Mouse (Mus musculus): ENCODE measurements around the gene a. TPM values are rescaled to one million over a fixed set of nuclear protein-coding genes. Genes with fewer than 3 reads are reported as not detected.
"Not testable (repeated sequence)": the region's sequence is repeated elsewhere in the genome, so short reads cannot be mapped to it uniquely, and the experiment has no call there.

a gene
- polyA plus RNA-seq, 1 experiment from 2014 or later, result not detected

DNA sequence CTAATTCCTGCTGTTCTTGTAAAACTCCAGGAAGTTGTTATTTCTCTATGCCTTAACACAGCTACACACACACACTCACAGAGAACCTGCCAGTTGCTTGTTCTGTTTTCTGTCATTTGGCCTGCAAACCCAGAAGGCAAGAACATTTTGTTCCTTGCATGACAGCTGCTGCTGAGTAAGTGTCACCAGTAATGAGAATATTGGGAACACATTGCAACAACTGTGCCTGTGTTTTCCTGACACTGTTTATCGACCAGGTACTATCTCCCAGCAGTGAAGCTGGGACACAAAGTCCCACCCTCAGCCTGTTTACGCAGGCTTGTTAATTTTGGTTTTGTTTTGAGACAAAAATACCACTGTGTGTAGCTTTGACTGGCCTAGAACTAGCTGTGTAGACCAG, 261.5 kb downstream of the a start:
- WGBS, result 93% methylated on average over 2 of the region's 2 CpGs
- no peak overlapping the region for H3K9ac ChIP-seq (ENCODE audit: low read depth, low read length)
- no peak overlapping the region for H3K27ac ChIP-seq (ENCODE audit: low read depth, low read length)
- no peak for ATAC-seq (ENCODE audit: low FRiP score, low TSS enrichment)
- H3K36me3 ChIP-seq (ENCODE audit: control insufficient read depth, insufficient read depth, low read length), result no peaks in the 10 kb centered on the region
- peaks cover 13% of the 10 kb centered on the region; the same call in 1 of the 2 replicates for H3K4me1 ChIP-seq (ENCODE audit: control insufficient read depth, insufficient read depth, low read length)
- H3K4me3 ChIP-seq (ENCODE audit: low read length), result no peak overlapping the region
- no peak overlapping the region for H3K4me2 ChIP-seq (replicated peaks; ENCODE audit: low read depth, low read length)
- no peaks in the 10 kb centered on the region for H3K27me3 ChIP-seq (ENCODE audit: control insufficient read depth, insufficient read depth, low read length)
- H3K9me3 ChIP-seq (ENCODE audit: control insufficient read depth, low read length), result no peaks in the 10 kb centered on the region

GRCm38 (mm10) chr2:155053512-155053911, 262.3 kb downstream of the a start:
- H3K36me3 ChIP-seq (ENCODE audit: control insufficient read depth, insufficient read depth, low read length); H3K4me3 ChIP-seq (ENCODE audit: low read length); H3K9ac ChIP-seq (ENCODE audit: low read depth, low read length); H3K27me3 ChIP-seq (ENCODE audit: control insufficient read depth, insufficient read depth, low read length); H3K27ac ChIP-seq (ENCODE audit: low read depth, low read length); H3K4me2 ChIP-seq (replicated peaks; ENCODE audit: low read depth, low read length); ATAC-seq (ENCODE audit: low FRiP score, low TSS enrichment); H3K9me3 ChIP-seq (ENCODE audit: control insufficient read depth, low read length): not testable (repeated sequence)
- WGBS, result 91% methylated on average over 8 of the region's 8 CpGs
- peaks cover 13% of the 10 kb centered on the region; the same call in 1 of the 2 replicates for H3K4me1 ChIP-seq (ENCODE audit: control insufficient read depth, insufficient read depth, low read length)

- Histone ChIP-seq H3K36me3 (ENCODE audit: control insufficient read depth, insufficient read depth, low read length) (peaks cover 7% of the 10 kb centered on the region; the same call in 1 of the 2 replicates), H3K27ac (ENCODE audit: low read depth, low read length) (no peak overlapping the region), H3K27me3 (ENCODE audit: control insufficient read depth, insufficient read depth, low read length) (no peaks in the 10 kb centered on the region), H3K9ac (ENCODE audit: low read depth, low read length) (no peak overlapping the region), H3K4me3 (ENCODE audit: low read length) (no peak overlapping the region), H3K4me2 (replicated peaks; ENCODE audit: low read depth, low read length) (no peak overlapping the region), H3K9me3 (ENCODE audit: control insufficient read depth, low read length) (no peaks in the 10 kb centered on the region), H3K4me1 (ENCODE audit: control insufficient read depth, insufficient read depth, low read length) (peaks cover 13% of the 10 kb centered on the region; the same call in 1 of the 2 replicates)
- WGBS, result 73% methylated on average over 3 of the region's 3 CpGs
- no peak for ATAC-seq (ENCODE audit: low FRiP score, low TSS enrichment)
Observed at GRCm38 (mm10) chr2:155054672-155055071, 263.5 kb downstream of the a start.

- H3K27me3 ChIP-seq (ENCODE audit: control insufficient read depth, insufficient read depth, low read length), result no peaks in the 10 kb centered on the region
- H3K9ac ChIP-seq (ENCODE audit: low read depth, low read length), result no peak overlapping the region
- H3K36me3 ChIP-seq (ENCODE audit: control insufficient read depth, insufficient read depth, low read length), result peaks cover 16% of the 10 kb centered on the region
- H3K27ac ChIP-seq (ENCODE audit: low read depth, low read length), result no peak overlapping the region
- no peak overlapping the region for H3K4me3 ChIP-seq (ENCODE audit: low read length)
- no peak for ATAC-seq (ENCODE audit: low FRiP score, low TSS enrichment)
- H3K9me3 ChIP-seq (ENCODE audit: control insufficient read depth, low read length), result no peaks in the 10 kb centered on the region
- no peak overlapping the region for H3K4me2 ChIP-seq (replicated peaks; ENCODE audit: low read depth, low read length)
- WGBS, result 74% methylated on average over 5 of the region's 5 CpGs
- peaks cover 8% of the 10 kb centered on the region; the same call in 1 of the 2 replicates for H3K4me1 ChIP-seq (ENCODE audit: control insufficient read depth, insufficient read depth, low read length)
Observed at GRCm38 (mm10) chr2:155056076-155056578, 264.9 kb downstream of the a start.

DNA sequence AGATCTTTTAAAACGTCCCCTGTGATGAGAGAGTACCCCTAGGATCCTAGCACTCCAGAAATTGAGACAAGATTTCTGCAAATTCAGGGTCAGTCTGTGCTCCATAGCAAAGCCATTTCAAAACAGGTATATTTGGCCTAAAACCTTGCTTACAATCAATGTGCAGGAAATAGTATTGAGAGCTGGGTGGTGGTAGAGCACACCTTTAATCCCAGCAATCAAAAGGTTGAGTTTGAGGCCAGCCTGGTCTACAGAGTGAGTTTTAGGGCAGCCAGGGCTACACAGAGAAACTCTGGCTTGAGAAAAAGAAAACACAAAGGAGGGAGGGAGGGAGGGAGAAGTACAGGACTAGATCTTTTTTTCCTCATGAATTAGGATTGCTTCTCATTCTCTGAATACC, 266.2 kb downstream of the a start:
- Histone ChIP-seq H3K36me3 (ENCODE audit: control insufficient read depth, insufficient read depth, low read length) (peaks cover 28% of the 10 kb centered on the region), H3K9ac (ENCODE audit: low read depth, low read length) (no peak overlapping the region), H3K4me2 (replicated peaks; ENCODE audit: low read depth, low read length) (no peak overlapping the region), H3K4me3 (ENCODE audit: low read length) (no peak overlapping the region), H3K4me1 (ENCODE audit: control insufficient read depth, insufficient read depth, low read length) (no peaks in the 10 kb centered on the region), H3K27me3 (ENCODE audit: control insufficient read depth, insufficient read depth, low read length) (no peaks in the 10 kb centered on the region), H3K27ac (ENCODE audit: low read depth, low read length) (no peak overlapping the region), H3K9me3 (ENCODE audit: control insufficient read depth, low read length) (no peaks in the 10 kb centered on the region)
- 65% methylated on average over 1 of the region's 1 CpGs for WGBS
- ATAC-seq (ENCODE audit: low FRiP score, low TSS enrichment), result no peak

- ATAC-seq (ENCODE audit: low FRiP score, low TSS enrichment), result no peak
- Histone ChIP-seq H3K9me3 (ENCODE audit: control insufficient read depth, low read length) (no peaks in the 10 kb centered on the region), H3K4me2 (replicated peaks; ENCODE audit: low read depth, low read length) (no peak overlapping the region), H3K4me1 (ENCODE audit: control insufficient read depth, insufficient read depth, low read length) (peaks cover 15% of the 10 kb centered on the region; the same call in 1 of the 2 replicates), H3K27me3 (ENCODE audit: control insufficient read depth, insufficient read depth, low read length) (no peaks in the 10 kb centered on the region), H3K9ac (ENCODE audit: low read depth, low read length) (no peak overlapping the region), H3K4me3 (ENCODE audit: low read length) (no peak overlapping the region), H3K36me3 (ENCODE audit: control insufficient read depth, insufficient read depth, low read length) (peaks cover 24% of the 10 kb centered on the region), H3K27ac (ENCODE audit: low read depth, low read length) (no peak overlapping the region)
- WGBS, result 77% methylated on average over 9 of the region's 9 CpGs
Observed at GRCm38 (mm10) chr2:155071027-155071426, 279.8 kb downstream of the a start.

DNA sequence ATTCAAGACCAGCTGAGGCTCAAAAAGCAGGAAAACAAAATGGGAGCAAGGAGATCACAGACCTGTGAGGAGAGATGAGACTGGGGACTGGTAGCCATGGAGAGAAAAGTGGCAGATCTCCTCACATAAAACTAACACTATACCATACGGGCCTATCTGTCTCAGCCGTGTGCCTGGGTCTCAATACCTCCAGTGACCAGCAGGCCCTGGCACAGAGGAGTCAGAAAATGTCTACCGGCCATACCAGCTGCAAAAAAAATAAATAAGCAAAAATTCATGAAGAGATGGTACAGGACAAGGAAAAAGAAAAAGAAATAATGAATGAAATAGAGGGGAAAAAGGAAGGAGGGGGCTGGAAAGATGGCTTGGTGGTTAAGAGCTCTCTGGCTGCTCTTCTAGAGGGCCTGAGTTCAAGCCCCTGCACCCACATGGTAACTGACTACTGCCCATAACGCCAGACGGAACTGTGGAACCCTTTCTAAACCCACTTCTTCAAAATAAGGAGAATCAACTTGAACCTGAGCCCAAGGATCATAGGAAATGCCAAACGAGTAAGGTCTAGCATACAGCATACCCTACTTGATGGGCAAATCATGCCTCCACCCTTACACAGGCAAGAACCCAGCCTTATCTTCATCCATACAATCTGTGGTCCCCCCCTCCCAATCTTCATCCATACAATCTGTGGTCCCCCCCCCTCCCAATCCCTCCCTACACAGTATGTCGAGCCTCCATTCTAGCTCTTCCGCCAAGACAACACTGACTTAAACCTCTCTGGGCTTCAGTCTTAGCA, 281.3 kb downstream of the a start:
- H3K27me3 ChIP-seq (ENCODE audit: control insufficient read depth, insufficient read depth, low read length), result no peaks in the 10 kb centered on the region
- no peak for ATAC-seq (ENCODE audit: low FRiP score, low TSS enrichment)
- peaks cover 9% of the 10 kb centered on the region for H3K36me3 ChIP-seq (ENCODE audit: control insufficient read depth, insufficient read depth, low read length)
- H3K4me1 ChIP-seq (ENCODE audit: control insufficient read depth, insufficient read depth, low read length), result peaks cover 15% of the 10 kb centered on the region; the same call in 1 of the 2 replicates
- H3K4me2 ChIP-seq (replicated peaks; ENCODE audit: low read depth, low read length), result peak overlapping the region; percentile 56
- H3K27ac ChIP-seq (ENCODE audit: low read depth, low read length), result no peak overlapping the region
- H3K9ac ChIP-seq (ENCODE audit: low read depth, low read length), result peak overlapping the region; percentile 18; the same call in 1 of the 2 replicates
- WGBS, result 80% methylated on average over 8 of the region's 8 CpGs
- H3K4me3 ChIP-seq (ENCODE audit: low read length), result no peak overlapping the region
- H3K9me3 ChIP-seq (ENCODE audit: control insufficient read depth, low read length), result no peaks in the 10 kb centered on the region

DNA sequence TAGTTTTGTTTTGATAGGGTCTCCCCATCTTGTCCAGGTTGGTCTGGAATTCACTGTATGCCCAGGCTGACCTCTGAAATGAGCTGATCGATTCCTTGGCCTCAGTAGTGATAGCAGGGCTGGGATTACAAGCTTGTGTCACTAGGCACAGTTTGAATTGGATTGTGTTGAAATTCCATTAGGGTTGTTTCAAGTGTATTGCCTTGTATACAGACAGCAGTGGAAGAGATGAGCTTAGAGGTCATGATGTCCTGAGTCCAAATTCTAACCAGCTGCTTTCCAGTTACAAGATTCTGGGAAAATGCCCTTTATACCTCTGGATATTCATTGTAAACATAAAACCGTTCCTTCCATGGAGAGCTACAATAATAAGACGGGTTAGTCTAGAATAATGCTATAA, 282.1 kb downstream of the a start:
- H3K9ac ChIP-seq (ENCODE audit: low read depth, low read length), result peak overlapping the region; percentile 72; the same call in 1 of the 2 replicates
- ATAC-seq (ENCODE audit: low FRiP score, low TSS enrichment), result no peak
- peaks cover 1% of the 10 kb centered on the region; the same call in 1 of the 2 replicates for H3K36me3 ChIP-seq (ENCODE audit: control insufficient read depth, insufficient read depth, low read length)
- no peaks in the 10 kb centered on the region for H3K27me3 ChIP-seq (ENCODE audit: control insufficient read depth, insufficient read depth, low read length)
- H3K9me3 ChIP-seq (ENCODE audit: control insufficient read depth, low read length), result no peaks in the 10 kb centered on the region
- H3K4me2 ChIP-seq (replicated peaks; ENCODE audit: low read depth, low read length), result peak overlapping the region; percentile 56
- peaks cover 15% of the 10 kb centered on the region; the same call in 1 of the 2 replicates for H3K4me1 ChIP-seq (ENCODE audit: control insufficient read depth, insufficient read depth, low read length)
- peak overlapping the region; percentile 38; the same call in 1 of the 2 replicates for H3K27ac ChIP-seq (ENCODE audit: low read depth, low read length)
- 20% methylated on average over 3 of the region's 3 CpGs for WGBS
- peak overlapping the region; percentile 59 for H3K4me3 ChIP-seq (ENCODE audit: low read length)
